Mouse (Mus musculus): ENCODE data around the gene Cdc42ep5. TPM values are rescaled to one million over a fixed set of nuclear protein-coding genes. Genes with fewer than 3 reads are reported as not detected.

Cdc42ep5 gene
- polyA plus RNA-seq, 1 experiment from 2014 or later = 7.2 TPM

DNA sequence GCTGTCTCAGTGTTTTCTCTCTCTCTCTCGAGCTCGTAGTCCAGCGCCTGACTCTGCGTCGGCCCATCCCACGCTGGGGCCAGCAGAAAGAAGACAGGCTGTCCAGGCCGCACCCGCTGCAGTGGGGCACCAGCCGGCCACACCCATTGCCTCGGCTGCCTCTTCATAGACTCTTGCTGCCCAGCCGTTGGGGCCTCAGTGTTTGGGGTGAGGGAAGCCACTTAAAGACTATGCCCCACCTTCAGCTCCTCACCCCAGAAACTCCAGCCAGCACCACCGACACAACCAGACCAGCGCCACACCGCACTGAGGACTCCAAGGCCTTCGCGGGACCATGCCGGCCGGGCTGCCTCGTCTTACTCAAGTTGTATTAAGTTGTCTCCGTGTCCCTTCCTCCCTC, 17.3 kb downstream of the Cdc42ep5 start:
- Histone ChIP-seq H3K27me3 (ENCODE audit: control insufficient read depth, insufficient read depth, low read length) (peaks cover 20% of the 10 kb centered on the region), H3K4me3 (replicated peaks; ENCODE audit: low read length) (no peak overlapping the region), H3K27ac (no peak overlapping the region), H3K9ac (no peak overlapping the region), H3K4me2 (replicated peaks) (no peak overlapping the region), H3K4me1 (replicated peaks; ENCODE audit: control insufficient read depth, insufficient read depth, low read length) (peaks cover 29% of the 10 kb centered on the region), H3K9me3 (ENCODE audit: control insufficient read depth, low read length) (no peaks in the 10 kb centered on the region), H3K36me3 (replicated peaks; ENCODE audit: control insufficient read depth, insufficient read depth) (peaks cover 56% of the 10 kb centered on the region)
- no peak for DNase-seq (ENCODE audit: low spot score)
- no peak for ATAC-seq (ENCODE audit: low FRiP score)
- WGBS = 94% methylated on average over 20 of the region's 20 CpGs

DNA sequence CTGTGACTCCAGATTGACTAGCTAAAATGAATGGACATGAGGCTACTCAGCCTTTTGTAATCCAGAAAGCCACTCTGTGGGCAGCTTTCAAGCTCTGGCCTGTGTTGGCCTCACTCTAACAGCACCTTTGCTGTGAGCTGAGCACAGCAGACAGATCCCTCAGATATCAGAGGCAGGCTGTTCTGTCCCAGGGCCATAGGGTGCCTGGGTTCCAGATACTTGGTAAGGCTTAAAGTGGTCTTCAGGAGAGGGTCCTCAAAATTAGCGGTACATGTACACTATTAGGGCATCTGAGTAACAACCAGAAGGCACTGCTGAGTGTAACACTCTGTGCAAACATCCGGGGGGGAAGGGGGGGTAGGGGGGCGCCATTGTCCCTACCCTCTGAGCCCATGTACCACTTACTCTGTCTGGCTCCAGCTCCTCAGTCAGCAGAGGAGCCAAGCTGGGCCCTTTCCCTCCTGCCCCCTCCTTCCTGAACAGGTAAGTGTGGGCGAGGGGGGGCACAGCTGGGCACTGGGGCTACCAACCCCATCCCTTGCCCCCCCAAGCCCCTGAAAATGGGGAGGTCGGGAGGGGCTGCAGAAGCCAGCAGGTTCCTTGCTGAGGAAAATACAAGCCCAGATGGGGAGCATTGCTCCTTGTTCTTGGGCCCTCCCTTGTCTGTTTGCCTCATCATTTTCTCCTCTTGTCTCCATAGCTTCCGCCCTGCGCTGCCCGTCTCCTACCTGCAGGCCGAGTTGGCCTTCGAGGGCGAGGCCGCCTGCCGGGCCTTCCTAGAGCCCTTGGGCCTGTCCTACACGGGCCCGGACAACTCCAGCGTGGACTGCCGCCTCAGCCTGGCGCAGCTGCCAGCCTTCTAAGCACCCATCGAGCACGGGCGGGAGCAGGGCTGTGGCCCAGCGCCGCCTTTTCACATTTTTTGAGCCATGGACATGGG, 18.1 kb downstream of the Cdc42ep5 start:
- Histone ChIP-seq H3K27me3 (ENCODE audit: control insufficient read depth, insufficient read depth, low read length) (peaks cover 13% of the 10 kb centered on the region), H3K4me1 (replicated peaks; ENCODE audit: control insufficient read depth, insufficient read depth, low read length) (peaks cover 28% of the 10 kb centered on the region), H3K9me3 (ENCODE audit: control insufficient read depth, low read length) (no peaks in the 10 kb centered on the region), H3K36me3 (replicated peaks; ENCODE audit: control insufficient read depth, insufficient read depth) (peaks cover 65% of the 10 kb centered on the region), H3K4me2 (replicated peaks) (no peak overlapping the region), H3K9ac (no peak overlapping the region), H3K4me3 (replicated peaks; ENCODE audit: low read length) (no peak overlapping the region), H3K27ac (no peak overlapping the region)
- ATAC-seq (ENCODE audit: low FRiP score) (no peak), DNase-seq (ENCODE audit: low spot score) (no peak)
- WGBS = 93% methylated on average over 22 of the region's 23 CpGs

DNA sequence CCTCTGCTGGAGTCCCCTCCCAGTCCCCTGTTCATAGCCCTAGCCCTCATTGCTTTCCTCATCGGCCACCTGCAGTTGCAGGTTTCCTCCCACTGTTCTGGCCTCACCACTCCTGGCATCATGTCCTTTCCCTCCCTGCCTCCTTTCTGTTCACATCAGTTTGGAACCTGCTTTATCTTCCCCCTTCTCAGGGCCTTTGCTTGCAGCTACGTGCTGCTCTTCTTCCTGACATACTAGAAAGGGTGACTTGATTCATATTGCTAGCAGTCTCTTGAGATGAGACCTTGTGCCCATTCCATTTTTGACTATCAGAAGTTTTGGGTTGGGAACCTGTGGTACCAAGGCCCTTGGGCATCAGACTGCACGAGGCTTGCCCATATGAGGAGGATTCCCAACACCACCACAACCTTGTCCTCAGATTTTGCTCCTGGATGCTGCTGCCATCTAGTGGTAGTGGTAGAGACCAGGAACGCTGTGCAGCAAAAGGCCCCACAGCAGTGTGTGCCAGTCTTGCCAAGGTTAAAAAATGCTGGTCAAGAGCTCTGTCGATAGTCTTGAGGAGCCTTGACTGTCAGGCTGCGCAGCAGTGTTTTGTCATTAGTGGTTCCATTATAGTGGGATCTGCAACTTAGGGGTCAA, 19.0 kb downstream of the Cdc42ep5 start:
- no peak for ATAC-seq (ENCODE audit: low FRiP score)

GRCm38 (mm10) chr7:4144766-4145551, 19.7 kb downstream of the Cdc42ep5 start:
- Histone ChIP-seq H3K4me3 (replicated peaks; ENCODE audit: low read length) (no peak overlapping the region), H3K9ac (no peak overlapping the region), H3K4me2 (replicated peaks) (no peak overlapping the region), H3K9me3 (ENCODE audit: control insufficient read depth, low read length) (no peaks in the 10 kb centered on the region), H3K4me1 (replicated peaks; ENCODE audit: control insufficient read depth, insufficient read depth, low read length) (peaks cover 13% of the 10 kb centered on the region), H3K36me3 (replicated peaks; ENCODE audit: control insufficient read depth, insufficient read depth) (peaks cover 80% of the 10 kb centered on the region), H3K27ac (no peak overlapping the region), H3K27me3 (ENCODE audit: control insufficient read depth, insufficient read depth, low read length) (no peaks in the 10 kb centered on the region)
- DNase-seq (ENCODE audit: low spot score) (no peak), ATAC-seq (ENCODE audit: low FRiP score) (no peak)
- WGBS = 95% methylated on average over 20 of the region's 20 CpGs

More for the DNA sequence above, 19.0 kb downstream of the Cdc42ep5 start:
- Histone ChIP-seq H3K4me2 (replicated peaks) (no peak overlapping the region), H3K27ac (no peak overlapping the region), H3K4me3 (replicated peaks; ENCODE audit: low read length) (no peak overlapping the region), H3K4me1 (replicated peaks; ENCODE audit: control insufficient read depth, insufficient read depth, low read length) (peaks cover 20% of the 10 kb centered on the region), H3K27me3 (ENCODE audit: control insufficient read depth, insufficient read depth, low read length) (peaks cover 4% of the 10 kb centered on the region; the same call in 1 of the 2 replicates), H3K9ac (no peak overlapping the region), H3K9me3 (ENCODE audit: control insufficient read depth, low read length) (no peaks in the 10 kb centered on the region), H3K36me3 (replicated peaks; ENCODE audit: control insufficient read depth, insufficient read depth) (peaks cover 73% of the 10 kb centered on the region)
- DNase-seq (ENCODE audit: low spot score) = peak; percentile 48
- WGBS = 66% methylated on average over 6 of the region's 6 CpGs

DNA sequence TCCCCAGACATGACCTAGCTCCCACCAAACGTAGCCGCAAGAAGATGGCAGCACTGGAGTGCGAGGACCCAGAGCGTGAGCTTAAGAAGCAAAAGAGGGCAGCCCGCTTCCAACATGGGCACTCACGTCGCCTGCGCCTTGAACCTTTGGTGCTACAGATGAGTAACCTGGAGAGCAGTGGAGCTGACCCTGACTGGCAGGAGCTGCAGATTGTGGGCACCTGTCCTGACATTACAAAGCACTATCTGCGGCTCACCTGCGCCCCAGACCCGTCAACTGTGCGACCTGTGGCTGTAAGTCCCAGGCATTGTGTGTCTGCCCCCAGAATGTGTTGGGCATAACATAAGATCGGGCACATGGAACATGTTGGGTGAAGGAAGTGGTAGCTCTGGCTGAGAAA, 20.6 kb downstream of the Cdc42ep5 start:
- H3K36me3 ChIP-seq (replicated peaks; ENCODE audit: control insufficient read depth, insufficient read depth) = peaks cover 89% of the 10 kb centered on the region
- no peak overlapping the region for H3K4me2 ChIP-seq (replicated peaks)
- no peak overlapping the region for H3K9ac ChIP-seq
- peaks cover 9% of the 10 kb centered on the region for H3K4me1 ChIP-seq (replicated peaks; ENCODE audit: control insufficient read depth, insufficient read depth, low read length)
- whole genome bisulfite sequencing = 95% methylated on average over 13 of the region's 13 CpGs
- DNase-seq (ENCODE audit: low spot score) = no peak
- H3K9me3 ChIP-seq (ENCODE audit: control insufficient read depth, low read length) = no peaks in the 10 kb centered on the region
- H3K4me3 ChIP-seq (replicated peaks; ENCODE audit: low read length) = no peak overlapping the region
- no peaks in the 10 kb centered on the region for H3K27me3 ChIP-seq (ENCODE audit: control insufficient read depth, insufficient read depth, low read length)
- H3K27ac ChIP-seq = no peak overlapping the region
- no peak for ATAC-seq (ENCODE audit: low FRiP score)

DNA sequence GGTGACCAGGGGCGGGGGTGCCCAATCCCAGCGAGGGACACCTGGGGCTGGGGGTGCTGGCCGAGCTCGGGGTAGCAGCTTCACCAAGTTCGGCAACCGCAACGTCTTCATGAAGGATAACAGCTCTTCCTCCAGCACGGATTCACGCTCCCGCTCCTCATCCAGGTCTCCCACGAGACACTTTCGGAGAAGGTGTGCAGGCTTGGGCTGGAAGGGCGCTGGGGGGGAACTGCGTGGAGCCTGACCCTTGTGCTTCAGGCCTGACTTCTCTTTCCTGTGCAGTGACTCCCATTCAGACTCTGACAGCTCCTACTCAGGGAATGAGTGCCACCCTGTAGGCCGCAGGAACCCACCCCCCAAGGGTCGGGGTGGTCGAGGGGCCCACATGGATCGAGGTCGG, 21.2 kb downstream of the Cdc42ep5 start:
- Histone ChIP-seq H3K4me1 (replicated peaks; ENCODE audit: control insufficient read depth, insufficient read depth, low read length) (peaks cover 4% of the 10 kb centered on the region), H3K27me3 (ENCODE audit: control insufficient read depth, insufficient read depth, low read length) (no peaks in the 10 kb centered on the region), H3K9me3 (ENCODE audit: control insufficient read depth, low read length) (no peaks in the 10 kb centered on the region), H3K9ac (no peak overlapping the region), H3K4me3 (replicated peaks; ENCODE audit: low read length) (no peak overlapping the region), H3K4me2 (replicated peaks) (no peak overlapping the region), H3K27ac (no peak overlapping the region), H3K36me3 (replicated peaks; ENCODE audit: control insufficient read depth, insufficient read depth) (peaks cover 94% of the 10 kb centered on the region)
- DNase-seq (ENCODE audit: low spot score) (no peak), ATAC-seq (ENCODE audit: low FRiP score) (no peak)
- WGBS = 96% methylated on average over 19 of the region's 19 CpGs

- Histone ChIP-seq H3K36me3 (replicated peaks; ENCODE audit: control insufficient read depth, insufficient read depth) (peaks cover 94% of the 10 kb centered on the region), H3K4me3 (replicated peaks; ENCODE audit: low read length) (no peak overlapping the region), H3K9ac (no peak overlapping the region), H3K27me3 (ENCODE audit: control insufficient read depth, insufficient read depth, low read length) (no peaks in the 10 kb centered on the region), H3K9me3 (ENCODE audit: control insufficient read depth, low read length) (no peaks in the 10 kb centered on the region), H3K4me1 (replicated peaks; ENCODE audit: control insufficient read depth, insufficient read depth, low read length) (peaks cover 3% of the 10 kb centered on the region), H3K4me2 (replicated peaks) (no peak overlapping the region), H3K27ac (no peak overlapping the region)
- WGBS = 97% methylated on average over 10 of the region's 10 CpGs
- no peak for ATAC-seq (ENCODE audit: low FRiP score)
- no peak for DNase-seq (ENCODE audit: low spot score)
Observed at GRCm38 (mm10) chr7:4142796-4143445, 21.7 kb downstream of the Cdc42ep5 start.

GRCm38 (mm10) chr7:4141648-4142325, 22.9 kb downstream of the Cdc42ep5 start:
- H3K4me1 ChIP-seq (replicated peaks; ENCODE audit: control insufficient read depth, insufficient read depth, low read length) = peaks cover 8% of the 10 kb centered on the region
- peaks cover 82% of the 10 kb centered on the region for H3K36me3 ChIP-seq (replicated peaks; ENCODE audit: control insufficient read depth, insufficient read depth)
- ATAC-seq (ENCODE audit: low FRiP score) (no peak), DNase-seq (ENCODE audit: low spot score) (no peak)
- no peaks in the 10 kb centered on the region for H3K9me3 ChIP-seq (ENCODE audit: control insufficient read depth, low read length)
- H3K4me3 ChIP-seq (replicated peaks; ENCODE audit: low read length) = no peak overlapping the region
- no peaks in the 10 kb centered on the region for H3K27me3 ChIP-seq (ENCODE audit: control insufficient read depth, insufficient read depth, low read length)
- H3K9ac ChIP-seq = no peak overlapping the region
- no peak overlapping the region for H3K27ac ChIP-seq
- H3K4me2 ChIP-seq (replicated peaks) = no peak overlapping the region
- WGBS = 96% methylated on average over 6 of the region's 6 CpGs
